Comparison of ENCODE assay signal across 9 mouse cellular contexts in genomic region chr3:130923615-130923958, GRCm38 (mm10).
DNase-seq lines count a peak whose midpoint lies in the region; ATAC-seq and TF ChIP-seq lines count a peak whose summit lies in the region.
"Had no signal": no experiment of that assay in that cellular context is flagged by ENCODE, and none has a peak within 500 bp of the region (broad histone marks: within the 10 kb centered on the region; RNA-seq: fewer than 3 reads in every experiment).

No protein-coding gene starts in this region.

- 46% methylated on average over 8 of the region's 8 CpGs for WGBS in kidney, embryonic 14.5 days
- WGBS in kidney, adult 2 months, result 29% methylated on average over 8 of the region's 8 CpGs
- WGBS in embryonic facial prominence, embryonic 13.5 days, result 11% methylated on average over 8 of the region's 8 CpGs
- WGBS in intestine, embryonic 14.5 days, result 30% methylated on average over 8 of the region's 8 CpGs
- 32% methylated on average over 8 of the region's 8 CpGs for WGBS in neural tube, embryonic 14.5 days

- H3K36me3 ChIP-seq in kidney, embryonic 14.5 days (ENCODE audit: control insufficient read depth, insufficient read depth, low read length), result no peaks in the 10 kb centered on the region
- H3K36me3 ChIP-seq in kidney, adult 2 months (ENCODE audit: control insufficient read depth, insufficient read depth, low read length), result no peaks in the 10 kb centered on the region
- H3K36me3 ChIP-seq in embryonic facial prominence, embryonic 13.5 days, result no peaks in the 10 kb centered on the region
- no peaks in the 10 kb centered on the region for H3K36me3 ChIP-seq in intestine, embryonic 14.5 days (ENCODE audit: control insufficient read depth, insufficient read depth, low read length)
- no peaks in the 10 kb centered on the region for H3K36me3 ChIP-seq in neural tube, embryonic 14.5 days (ENCODE audit: control insufficient read depth, insufficient read depth, low read length)
- H3K36me3 ChIP-seq: G1E had no signal

- TF ChIP-seq POLR2A in kidney, adult 2 months (IDR thresholded peaks at IDR 0.05; ENCODE audit: low read depth, low read length), result no peak

- H3K4me3 ChIP-seq in kidney, embryonic 14.5 days (ENCODE audit: low read length), result peak overlapping the region; percentile 14; the same call in 1 of the 2 replicates
- no peak overlapping the region for H3K4me3 ChIP-seq in kidney, adult 2 months (ENCODE audit: insufficient read depth, low read depth, low read length)
- peak overlapping the region; percentile 23; the same call in 1 of the 2 replicates for H3K4me3 ChIP-seq in embryonic facial prominence, embryonic 13.5 days
- H3K4me3 ChIP-seq in intestine, embryonic 14.5 days (ENCODE audit: low read depth, low read length), result no peak overlapping the region
- H3K4me3 ChIP-seq in neural tube, embryonic 14.5 days (ENCODE audit: low read depth, low read length), result no peak overlapping the region

- H3K27me3 ChIP-seq in kidney, embryonic 14.5 days (ENCODE audit: control insufficient read depth, insufficient read depth, low read length), result 0 out of 2 replicates have a peak, but pooled peaks cover 4% of the 10 kb centered on the region
- H3K27me3 ChIP-seq in kidney, adult 2 months (replicated peaks; ENCODE audit: control insufficient read depth, insufficient read depth, low read length), result no peaks in the 10 kb centered on the region
- H3K27me3 ChIP-seq in embryonic facial prominence, embryonic 13.5 days, result no peaks in the 10 kb centered on the region
- peaks cover 12% of the 10 kb centered on the region for H3K27me3 ChIP-seq in intestine, embryonic 14.5 days (replicated peaks; ENCODE audit: control insufficient read depth, insufficient read depth, low read length)
- 0 out of 2 replicates have a peak, but pooled peaks cover 2% of the 10 kb centered on the region for H3K27me3 ChIP-seq in neural tube, embryonic 14.5 days (ENCODE audit: control insufficient read depth, insufficient read depth, low read length)

- TF ChIP-seq CTCF in kidney, adult 2 months (conservative IDR thresholded peaks at IDR 0.05; ENCODE audit: insufficient read depth, insufficient read length, low read depth, low read length), result no peak

- H3K4me2 ChIP-seq in kidney, embryonic 14.5 days (replicated peaks; ENCODE audit: low read depth, low read length), result peak overlapping the region; percentile 38
- H3K4me2 ChIP-seq in embryonic facial prominence, embryonic 13.5 days, result peak overlapping the region; percentile 49
- H3K4me2 ChIP-seq in intestine, embryonic 14.5 days (ENCODE audit: low read length), result peak overlapping the region; percentile 38
- H3K4me2 ChIP-seq in neural tube, embryonic 14.5 days (ENCODE audit: low read depth, low read length), result peak overlapping the region; percentile 1; the same call in 1 of the 2 replicates

- H3K9me3 ChIP-seq in kidney, embryonic 14.5 days (ENCODE audit: control insufficient read depth, low read length), result no peaks in the 10 kb centered on the region
- no peaks in the 10 kb centered on the region for H3K9me3 ChIP-seq in embryonic facial prominence, embryonic 13.5 days
- no peaks in the 10 kb centered on the region for H3K9me3 ChIP-seq in intestine, embryonic 14.5 days (ENCODE audit: control insufficient read depth, low read length)
- no peaks in the 10 kb centered on the region for H3K9me3 ChIP-seq in neural tube, embryonic 14.5 days (ENCODE audit: control insufficient read depth, low read length)

- H3K4me1 ChIP-seq in kidney, embryonic 14.5 days (ENCODE audit: control insufficient read depth, insufficient read depth, low read length), result peaks cover 8% of the 10 kb centered on the region
- H3K4me1 ChIP-seq in kidney, adult 2 months (ENCODE audit: control insufficient read depth, insufficient read depth, low read length), result no peaks in the 10 kb centered on the region
- H3K4me1 ChIP-seq in embryonic facial prominence, embryonic 13.5 days, result peaks cover 45% of the 10 kb centered on the region
- H3K4me1 ChIP-seq in intestine, embryonic 14.5 days (replicated peaks; ENCODE audit: control insufficient read depth, insufficient read depth, low read length), result no peaks in the 10 kb centered on the region
- H3K4me1 ChIP-seq in neural tube, embryonic 14.5 days (ENCODE audit: control insufficient read depth, insufficient read depth, low read length), result no peaks in the 10 kb centered on the region

- peak overlapping the region; percentile 28; the same call in 1 of the 2 replicates for H3K9ac ChIP-seq in kidney, embryonic 14.5 days (ENCODE audit: low read depth, low read length)
- peak overlapping the region; percentile 4; the same call in 1 of the 2 replicates for H3K9ac ChIP-seq in embryonic facial prominence, embryonic 13.5 days
- H3K9ac ChIP-seq in intestine, embryonic 14.5 days (ENCODE audit: low read length), result no peak overlapping the region
- no peak overlapping the region for H3K9ac ChIP-seq in neural tube, embryonic 14.5 days (replicated peaks; ENCODE audit: low read depth, low read length)

- no peak for DNase-seq in kidney, adult 2 months
- no peak for DNase-seq in intestine, embryonic 14.5 days (ENCODE audit: low spot score)
- no peak for DNase-seq in liver

- no peak for ATAC-seq in kidney, embryonic 14.5 days (ENCODE audit: low FRiP score, low TSS enrichment)
- no peak for ATAC-seq in embryonic facial prominence, embryonic 13.5 days (ENCODE audit: insufficient number of reproducible peaks, insufficient read depth, low FRiP score, low TSS enrichment, low read depth)
- no peak for ATAC-seq in intestine, embryonic 14.5 days (replicated peaks; ENCODE audit: low FRiP score, low TSS enrichment, low read depth)
- no peak for ATAC-seq in neural tube, embryonic 14.5 days (ENCODE audit: low read depth)
- no peak for ATAC-seq in erythroblast, adult 5-6 weeks (replicated peaks; ENCODE audit: low FRiP score, poor library complexity, severe bottlenecking)
- no peak for ATAC-seq in monocyte, adult 5-6 weeks (replicated peaks; ENCODE audit: insufficient number of reproducible peaks, low FRiP score, low TSS enrichment, poor library complexity, severe bottlenecking)

- no peak overlapping the region for H3K27ac ChIP-seq in kidney, embryonic 14.5 days (ENCODE audit: low read depth, low read length)
- H3K27ac ChIP-seq in kidney, adult 2 months (ENCODE audit: insufficient read depth, low read depth, low read length), result no peak overlapping the region
- H3K27ac ChIP-seq in embryonic facial prominence, embryonic 13.5 days, result peak overlapping the region; percentile 76
- no peak overlapping the region for H3K27ac ChIP-seq in intestine, embryonic 14.5 days (ENCODE audit: low read depth)
- no peak overlapping the region for H3K27ac ChIP-seq in neural tube, embryonic 14.5 days (ENCODE audit: low read depth, low read length)

Comparison
In these comparisons a context has a peak if more than half of its experiments do, and no peak if none do; other contexts are left out.
1. H3K4me3 ChIP-seq: peak in kidney, embryonic 14.5 days (single experiment) and embryonic facial prominence, embryonic 13.5 days (single experiment); none in kidney, adult 2 months (single experiment), intestine, embryonic 14.5 days (single experiment) and neural tube, embryonic 14.5 days (single experiment).
2. H3K9ac ChIP-seq: peak in kidney, embryonic 14.5 days (single experiment) and embryonic facial prominence, embryonic 13.5 days (single experiment); none in intestine, embryonic 14.5 days (single experiment) and neural tube, embryonic 14.5 days (single experiment).
3. Peak in every context shown above with its lines, with median percentiles within 50 percentile points of each other: H3K4me2 ChIP-seq.